Mouse (Mus musculus) liver, embryonic 14 days (tissue): ENCODE results near the gene Olfr1199. TPM values are rescaled to one million over a fixed set of nuclear protein-coding genes. Genes with fewer than 3 reads are reported as not detected.

Experiments used
- polyA plus RNA-seq: library from polyadenylated mRNA; depleted of rRNA; stranded (reverse); fragments of >200 nt; gene quantifications from 2 replicates; pipeline ENCODE4 v1.2.3, GENCODE M21; 2012; rRNA removed

The Olfr1199 gene
- polyA plus RNA-seq = not detected in 2 replicates

DNA sequence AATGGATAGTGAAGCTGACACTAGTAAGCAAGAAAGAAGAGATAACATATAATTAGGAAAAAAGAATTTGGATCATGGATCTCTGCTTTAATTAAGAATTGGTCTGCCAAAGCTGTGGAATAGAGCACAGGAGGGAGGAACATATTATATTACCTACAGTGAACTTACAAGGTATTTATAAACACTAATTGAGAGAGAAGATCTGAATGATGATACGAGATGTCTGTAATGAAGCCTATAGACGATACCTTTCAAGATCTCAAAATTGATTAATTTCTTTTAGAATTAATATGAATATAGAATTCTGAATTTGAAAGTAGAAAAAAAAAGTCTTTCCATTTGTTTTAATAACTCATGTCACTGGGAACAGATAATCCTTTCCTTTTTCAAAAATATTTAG, at the start of gene Olfr1199:
Olfr1199 (minus strand) TSS at position 101 of the 400 bp plus-strand sequence.

DNA sequence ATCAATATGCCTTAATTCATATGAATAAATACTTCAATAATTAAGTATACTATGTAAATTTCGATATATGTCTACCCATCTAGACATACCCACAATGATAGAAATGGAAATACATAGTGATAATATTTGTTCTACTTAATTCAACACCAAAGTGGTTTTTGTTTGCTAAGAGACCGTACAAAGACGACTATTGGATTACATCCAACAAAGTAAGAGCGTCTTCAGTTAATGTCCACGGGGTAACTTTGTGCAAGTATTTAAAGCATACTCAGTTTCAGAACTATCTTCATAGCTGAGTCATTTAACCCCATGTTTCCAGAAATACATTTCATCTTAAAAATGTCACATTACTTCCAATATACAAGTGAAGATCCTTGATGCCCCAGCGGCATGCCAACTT, 32.5 kb upstream of the Olfr1199 start, which contains the start of gene Olfr1201:
Olfr1201 (plus strand) TSS at position 301 of the 400 bp plus-strand sequence.

DNA sequence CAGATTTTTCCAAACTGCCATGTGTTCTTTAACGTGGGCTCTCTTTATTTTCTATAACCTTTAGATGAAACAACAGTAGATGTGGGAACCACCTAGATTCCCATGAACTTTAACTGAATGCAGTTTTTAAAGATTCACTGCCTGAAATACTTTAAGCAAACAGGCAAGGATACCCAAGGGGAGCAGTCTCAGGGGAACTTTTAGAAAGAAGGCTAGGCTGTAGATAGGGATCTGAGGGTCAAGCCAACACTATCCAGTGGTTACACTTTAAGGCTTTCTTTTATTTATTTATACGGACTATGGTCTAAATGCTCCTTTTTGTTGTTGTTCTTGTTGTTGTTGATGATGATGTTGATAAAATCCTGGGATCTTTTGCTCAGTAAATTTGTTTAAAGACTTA, 10.1 kb upstream of the Olfr1199 start, which contains the start of gene Olfr1200:
Olfr1200 (minus strand) TSS at position 101 of the 400 bp plus-strand sequence.

GRCm38 (mm10) chr2:88751270-88751669, 9.0 kb downstream of the Olfr1199 start, which contains the start of gene Olfr1198:
TSS of gene Olfr1198 (minus strand) at chr2:88751370.

GRCm38 (mm10) chr2:88732266-88732665, 28.0 kb downstream of the Olfr1199 start, which contains the start of gene Olfr1197:
TSS of gene Olfr1197 (minus strand) at chr2:88732366.

DNA sequence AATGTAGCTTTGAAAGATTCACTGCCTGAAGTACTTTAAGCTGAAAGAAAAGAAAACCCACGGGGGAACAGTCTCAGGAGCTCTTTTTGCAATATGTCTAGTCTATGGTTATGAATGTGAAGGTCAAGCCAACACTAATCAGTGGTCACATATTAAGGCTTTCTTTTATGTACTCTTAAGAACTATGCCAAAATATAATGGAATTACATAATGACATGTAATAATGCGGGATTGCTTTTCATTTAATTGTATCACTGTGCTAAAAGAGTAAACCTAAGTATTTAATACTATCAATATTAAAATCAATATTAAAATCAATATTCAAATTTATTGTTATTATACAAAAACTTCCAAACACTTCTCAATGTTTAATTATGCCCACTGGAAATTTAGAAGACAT, 55.8 kb downstream of the Olfr1199 start, which contains the start of gene Olfr1196:
Olfr1196 (minus strand) TSS at position 101 of the 400 bp plus-strand sequence.

Other genes starting within 250 kb of the Olfr1199 start
- not detected in 2 replicates for gene Olfr1186, start 241.9 kb downstream of the Olfr1199 start, polyA plus RNA-seq
- not detected in 2 replicates for gene Olfr1188, start 203.5 kb downstream of the Olfr1199 start, polyA plus RNA-seq
- gene Olfr1189, start 174.0 kb downstream of the Olfr1199 start, polyA plus RNA-seq = not detected in 2 replicates
- gene Olfr1191-ps1, start 119.9 kb downstream of the Olfr1199 start, polyA plus RNA-seq = not detected in 2 replicates
- not detected in 2 replicates for gene Olfr1192-ps1, start 112.0 kb downstream of the Olfr1199 start, polyA plus RNA-seq
- not detected in 2 replicates for gene Olfr1193, start 84.8 kb downstream of the Olfr1199 start, polyA plus RNA-seq
- not detected in 2 replicates for gene Olfr1195, start 71.3 kb downstream of the Olfr1199 start, polyA plus RNA-seq
- gene Olfr1196, start 55.9 kb downstream of the Olfr1199 start, polyA plus RNA-seq = not detected in 2 replicates
- not detected in 2 replicates for gene Olfr1197, start 28.1 kb downstream of the Olfr1199 start, polyA plus RNA-seq
- not detected in 2 replicates for gene Olfr1198, start 9.1 kb downstream of the Olfr1199 start, polyA plus RNA-seq
- not detected in 2 replicates for gene Olfr1200, start 10.0 kb upstream of the Olfr1199 start, polyA plus RNA-seq
- gene Olfr1201, start 32.6 kb upstream of the Olfr1199 start, polyA plus RNA-seq = not detected in 2 replicates
- gene Olfr1202, start 54.0 kb upstream of the Olfr1199 start, polyA plus RNA-seq = not detected in 2 replicates
- not detected in 2 replicates for gene Olfr1205, start 69.3 kb upstream of the Olfr1199 start, polyA plus RNA-seq
- gene Olfr1204, start 88.8 kb upstream of the Olfr1199 start, polyA plus RNA-seq = not detected in 2 replicates
- gene Olfr1206, start 102.8 kb upstream of the Olfr1199 start, polyA plus RNA-seq = not detected in 2 replicates
- not detected in 2 replicates for gene Olfr1208, start 141.8 kb upstream of the Olfr1199 start, polyA plus RNA-seq
- not detected in 2 replicates for gene Olfr1209, start 154.7 kb upstream of the Olfr1199 start, polyA plus RNA-seq
- gene Olfr1211, start 177.6 kb upstream of the Olfr1199 start, polyA plus RNA-seq = not detected in 2 replicates
- not detected in 2 replicates for gene Olfr1212, start 193.5 kb upstream of the Olfr1199 start, polyA plus RNA-seq
- not detected in 2 replicates for gene Gm13762, start 219.8 kb upstream of the Olfr1199 start, polyA plus RNA-seq
- not detected in 2 replicates for gene Olfr1214, start 232.2 kb upstream of the Olfr1199 start, polyA plus RNA-seq
- not detected in 2 replicates for gene Olfr1215, start 246.5 kb upstream of the Olfr1199 start, polyA plus RNA-seq